24 mouse cellular contexts compared by ENCODE assay signal in the genomic region with DNA sequence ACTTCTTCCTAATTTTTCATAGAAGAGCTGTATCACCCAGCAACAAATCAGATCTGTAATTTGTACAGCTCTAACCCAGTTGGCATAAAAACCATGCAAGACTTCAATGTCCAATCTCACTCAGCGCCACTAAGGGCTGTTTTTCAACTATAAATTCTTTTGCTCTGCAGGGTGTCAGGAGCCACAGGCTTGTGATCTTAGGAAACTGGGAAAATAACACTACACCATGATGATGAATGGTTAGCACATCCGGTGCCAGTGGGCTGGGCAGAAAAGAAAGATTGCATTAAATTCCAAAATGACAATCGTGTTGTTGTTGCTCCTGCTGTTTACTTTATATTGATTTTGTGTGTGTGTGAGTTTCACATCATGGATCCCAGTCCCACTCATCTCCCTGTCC. TPM values are rescaled to one million over a fixed set of nuclear protein-coding genes. Genes with fewer than 3 reads are reported as not detected.
DNase-seq lines count a peak whose midpoint lies in the region.
"Had no signal": no experiment of that assay in that cellular context is flagged by ENCODE, and none has a peak within 500 bp of the region (broad histone marks: within the 10 kb centered on the region; RNA-seq: fewer than 3 reads in every experiment).

No protein-coding gene starts in this region.

- peaks cover 11% of the 10 kb centered on the region for H3K4me1 ChIP-seq in brown adipose tissue, adult 24 weeks (ENCODE audit: control insufficient read depth, insufficient read depth, insufficient read length, low read length)
- H3K4me1 ChIP-seq in embryonic facial prominence, embryonic 10.5 days = no peaks in the 10 kb centered on the region

- 89% methylated on average over 3 of the region's 3 CpGs for WGBS in embryonic facial prominence, embryonic 10.5 days

- H3K36me3 ChIP-seq in embryonic facial prominence, embryonic 10.5 days (replicated peaks) = no peaks in the 10 kb centered on the region
- H3K36me3 ChIP-seq: G1E had no signal

- H3K4me3 ChIP-seq in brown adipose tissue, adult 24 weeks (ENCODE audit: insufficient read depth, low read depth, low read length) = no peak overlapping the region
- H3K4me3 ChIP-seq in embryonic facial prominence, embryonic 10.5 days = no peak overlapping the region

- intact Hi-C loops in left cerebral cortex, postnatal 36 days (cut with DNase I) = no loop called here

- peak overlapping the region; percentile 94 for H3K27ac ChIP-seq in brown adipose tissue, adult 24 weeks (replicated peaks; ENCODE audit: low read depth, low read length)
- no peak overlapping the region for H3K27ac ChIP-seq in embryonic facial prominence, embryonic 10.5 days (replicated peaks)

- peak; percentile 68 for DNase-seq in heart, adult 11 months
- DNase-seq in heart, adult 18-20 months = no peak
- DNase-seq in adipocyte (ENCODE audit: low spot score) = peak; percentile 50
- no peak for DNase-seq in left cerebral cortex, postnatal 36 days (ENCODE audit: low spot score in 2 of 2)
- no peak for DNase-seq in embryonic facial prominence, embryonic 10.5 days (ENCODE audit: low spot score)
- DNase-seq: adrenal gland, adult 2 months; adrenal gland, adult 8-10 months; adrenal gland, postnatal 10 days; adrenal gland, postnatal 14 days; adrenal gland, postnatal 25 days; adrenal gland, postnatal 36 days; B cell, adult 2 months; cerebellum, adult 11 months; cerebellum, adult 11-12 months; cerebellum, adult 18-20 months; cerebellum, adult 2 months; cerebellum, adult 8-10 months had no signal

- no peaks in the 10 kb centered on the region for H3K9me3 ChIP-seq in embryonic facial prominence, embryonic 10.5 days
- H3K9me3 ChIP-seq: G1E had no signal

- no peaks in the 10 kb centered on the region for H3K27me3 ChIP-seq in embryonic facial prominence, embryonic 10.5 days (replicated peaks; ENCODE audit: low read depth, poor library complexity, severe bottlenecking)
- H3K27me3 ChIP-seq: CH12.LX, Patski had no signal

RNA-seq across cellular contexts. Expression of a gene that starts 42.4 kb away (rescaled TPM):
- 10 to 100 TPM; 25.9 to 35.1 TPM for total RNA-seq in heart, adult 18-20 months (2021)
- polyA plus RNA-seq in brown adipose tissue, adult 24 weeks (2012; ENCODE audit: insufficient read depth, insufficient read length, missing spikeins) = 67.8 and 71.3 TPM in 2 replicates
- 10 to 100 TPM; 12.6 TPM for total RNA-seq in left cerebral cortex, postnatal 36 days (2021)
- polyA plus RNA-seq in embryonic facial prominence, embryonic 10.5 days (2016; fragmentation: Nextera tagmentation; extraction: Ambion mirVana) = 3.9 and 4.4 TPM in 2 replicates
- total RNA-seq: CH12.LX, MEL had no signal
- polyA plus RNA-seq: activated CD4-positive, CD25-positive, alpha-beta regulatory T cell, adult 4 months; CD4-positive, CD25-positive, alpha-beta regulatory T cell, adult 4 months; G1E had no signal

RNA-seq across cellular contexts. Expression of a gene that starts 47.3 kb away (rescaled TPM):
- total RNA-seq in heart, adult 18-20 months (2021) = 10 to 100 TPM; 85.1 to 87.2 TPM
- polyA plus RNA-seq in brown adipose tissue, adult 24 weeks (2012; ENCODE audit: insufficient read depth, insufficient read length, missing spikeins) = 220 and 238 TPM in 2 replicates
- total RNA-seq in left cerebral cortex, postnatal 36 days (2021) = 100 to 1,000 TPM; 295 to 303 TPM
- 772 and 811 TPM in 2 replicates for polyA plus RNA-seq in embryonic facial prominence, embryonic 10.5 days (2016; fragmentation: Nextera tagmentation; extraction: Ambion mirVana)

Comparison
In these comparisons a context has a peak if more than half of its experiments do, and no peak if none do; other contexts are left out.
1. DNase-seq: peak in heart, adult 11 months (single experiment) and adipocyte (single experiment); none in heart, adult 18-20 months (0 of 2), left cerebral cortex, postnatal 36 days (0 of 2) and embryonic facial prominence, embryonic 10.5 days (single experiment).